Mouse (Mus musculus) lung, embryonic 16.5 days (tissue): ENCODE data around the gene Rpl22l1. TPM values are rescaled to one million over a fixed set of nuclear protein-coding genes. Genes with fewer than 3 reads are reported as not detected.
"Not testable (repeated sequence)": the region's sequence is repeated elsewhere in the genome, so short reads cannot be mapped to it uniquely, and the experiment has no call there.

ENCODE experiments used
- ATAC-seq: fragments of 200-750 bp; cut with Nextera tagmentation; 2 replicates; pipeline ENCODE4 v1.8.0; 2017; ENCODE audit warnings: low read depth, mild to moderate bottlenecking, moderate library complexity
- H3K27ac ChIP-seq: fragments of 300-500 bp; sonication (generic); 2 replicates; pipeline ENCODE4 v1.5.1; 2014; ENCODE audit warnings: mild to moderate bottlenecking, control low read depth, low read length
- H3K27me3 ChIP-seq: fragments of 300-500 bp; sonication (generic); 2 replicates; pipeline ENCODE4 v1.6.1; 2014; ENCODE audit warnings: low read depth, low read length, mixed read lengths; ENCODE audit not compliant: control insufficient read depth, insufficient read depth
- H3K36me3 ChIP-seq: fragments of 300-500 bp; sonication (generic); 2 replicates; pipeline ENCODE4 v1.6.1; 2014; ENCODE audit warnings: low read length; ENCODE audit not compliant: control insufficient read depth, insufficient read depth
- H3K4me1 ChIP-seq: fragments of 300-500 bp; sonication (generic); replicated peaks from 2 replicates; pipeline ENCODE4 v1.6.1; 2014; ENCODE audit warnings: low read length, mixed read lengths; ENCODE audit not compliant: control insufficient read depth, insufficient read depth
- H3K4me2 ChIP-seq: fragments of 300-500 bp; sonication (generic); 2 replicates; pipeline ENCODE4 v1.6.1; 2014; ENCODE audit warnings: low read depth, low read length, control low read depth
- H3K4me3 ChIP-seq: fragments of 300-500 bp; sonication (generic); 2 replicates; pipeline ENCODE4 v1.5.1; 2014; ENCODE audit warnings: mild to moderate bottlenecking, low read length, control low read depth
- H3K9ac ChIP-seq: fragments of 300-500 bp; sonication (generic); 2 replicates; pipeline ENCODE4 v1.6.1; 2014; ENCODE audit warnings: low read length, control low read depth
- H3K9me3 ChIP-seq: fragments of 300-500 bp; sonication (generic); 2 replicates; pipeline ENCODE4 v1.6.1; 2016; ENCODE audit warnings: low read length; ENCODE audit not compliant: control insufficient read depth
- WGBS: fragments of 180-500 bp; shearing (Covaris S2); extraction: QIAGEN DNeasy Blood & Tissue Kit; methylation state at CpG from one replicate; pipeline ENCODE4 v1.1.7; 2014; 5-methylcytosine and 5-hydroxymethylcytosine counted together
- polyA plus RNA-seq: library from polyadenylated mRNA; unstranded; fragments of >200 nt; fragmentation: Nextera tagmentation; extraction: Ambion mirVana; gene quantifications from 2 replicates; pipeline ENCODE4 v1.2.1, GENCODE M21; 2015

Gene Rpl22l1
- polyA plus RNA-seq, 1 experiment from 2014 or later: 408 TPM

DNA sequence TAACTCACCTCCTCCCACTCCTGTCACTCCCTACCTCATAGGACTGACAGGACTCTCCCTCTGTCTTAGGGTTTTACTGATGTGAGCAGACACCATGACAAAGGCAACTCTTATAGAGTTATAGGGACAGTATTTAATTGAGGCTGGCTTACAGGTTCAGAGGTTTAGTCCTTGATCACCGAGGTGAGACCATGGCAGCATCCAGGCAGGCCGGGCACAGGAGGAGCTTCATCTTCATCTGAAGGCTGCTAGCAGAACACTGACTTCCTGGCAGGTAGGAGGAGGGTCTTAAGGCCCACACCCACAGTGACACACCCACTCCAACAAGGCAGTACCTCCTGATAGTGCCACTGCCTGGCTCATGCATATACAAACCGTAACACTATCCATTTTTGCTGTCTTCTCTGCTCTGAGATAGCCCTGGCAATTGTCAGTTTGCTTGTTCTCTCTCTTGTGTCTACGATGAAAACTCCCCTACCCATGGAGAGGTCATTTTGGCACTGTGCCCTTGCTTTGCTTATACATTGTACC is 10.8 kb downstream of the Rpl22l1 start:
- H3K36me3 ChIP-seq: no peaks in the 10 kb centered on the region
- ATAC-seq: no peak
- H3K4me2 ChIP-seq: no peak overlapping the region
- no peaks in the 10 kb centered on the region for H3K4me1 ChIP-seq
- 70% methylated on average over 4 of the region's 4 CpGs for WGBS
- H3K4me3 ChIP-seq: no peak overlapping the region
- H3K9ac ChIP-seq: no peak overlapping the region
- no peak overlapping the region for H3K27ac ChIP-seq
- H3K27me3 ChIP-seq: no peaks in the 10 kb centered on the region
- no peaks in the 10 kb centered on the region for H3K9me3 ChIP-seq

DNA sequence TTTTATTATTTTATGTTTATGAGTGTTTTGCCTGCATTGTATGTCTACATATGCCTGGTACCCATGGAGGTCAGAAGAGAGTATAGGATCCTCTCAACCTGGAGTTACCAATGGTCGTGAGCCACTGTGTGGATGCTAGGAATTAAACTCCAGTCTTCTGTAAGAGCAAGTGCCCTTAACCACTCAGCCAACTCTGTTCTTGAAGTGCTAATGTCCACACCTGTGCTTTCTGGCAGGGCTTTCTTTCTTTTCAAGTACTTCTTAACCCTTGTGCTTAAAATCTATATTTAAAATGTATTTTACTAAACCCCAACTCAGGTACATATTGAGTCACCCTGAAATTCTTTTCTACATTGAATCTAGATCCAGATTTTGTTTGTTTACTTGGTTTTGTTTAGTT is 21.0 kb downstream of the Rpl22l1 start:
- Histone ChIP-seq H3K4me2 (no peak overlapping the region), H3K27ac (no peak overlapping the region), H3K4me3 (no peak overlapping the region), H3K9me3 (no peaks in the 10 kb centered on the region), H3K27me3 (no peaks in the 10 kb centered on the region), H3K36me3 (no peaks in the 10 kb centered on the region), H3K9ac (no peak overlapping the region), H3K4me1 (no peaks in the 10 kb centered on the region)
- ATAC-seq: peak; percentile 54; the same call in 1 of the 2 replicates
- WGBS: 56% methylated on average over 1 of the region's 1 CpGs

DNA sequence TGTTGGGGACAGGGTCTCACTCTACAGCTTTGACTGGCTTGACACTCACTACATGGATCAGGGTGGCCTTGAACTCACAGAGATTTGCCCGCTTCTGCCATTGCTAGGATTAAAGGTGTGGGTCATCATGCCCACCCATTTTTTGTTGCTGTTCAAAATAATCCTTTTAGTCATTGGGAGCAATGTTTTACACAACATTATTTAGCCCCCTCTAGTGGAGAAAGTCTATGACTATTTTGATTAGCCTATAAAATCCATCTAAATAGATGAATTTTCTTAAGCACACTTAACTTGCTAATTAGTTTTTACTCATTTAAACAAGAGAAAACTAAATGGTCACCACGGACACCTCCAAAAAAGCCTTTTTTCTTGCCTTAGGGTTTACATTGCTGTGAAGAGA is 22.4 kb downstream of the Rpl22l1 start:
- Histone ChIP-seq H3K27ac (no peak overlapping the region), H3K9me3 (no peaks in the 10 kb centered on the region), H3K36me3 (no peaks in the 10 kb centered on the region), H3K4me2 (no peak overlapping the region), H3K4me3 (no peak overlapping the region), H3K4me1 (no peaks in the 10 kb centered on the region), H3K27me3 (no peaks in the 10 kb centered on the region), H3K9ac (no peak overlapping the region)
- 85% methylated on average over 2 of the region's 2 CpGs for WGBS
- ATAC-seq: no peak

DNA sequence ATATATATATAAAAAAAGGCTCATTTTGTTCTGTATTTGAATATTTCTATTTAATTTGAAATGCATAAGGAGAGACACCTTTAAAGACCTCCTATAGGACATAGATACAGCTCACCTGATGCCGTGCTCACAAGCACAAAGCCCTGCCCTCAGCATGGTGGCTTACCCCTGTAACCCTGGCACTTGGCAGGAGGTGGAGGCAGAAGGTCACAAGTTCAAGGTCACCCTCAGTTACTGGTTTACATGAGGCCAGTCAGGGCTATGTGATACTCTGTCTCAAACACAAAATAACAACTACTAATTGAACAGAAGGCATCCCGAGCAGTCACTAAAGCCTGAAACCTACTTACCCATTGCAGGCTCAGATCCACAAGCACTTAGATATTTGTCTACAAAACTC is 24.2 kb downstream of the Rpl22l1 start:
- Histone ChIP-seq H3K4me2 (no peak overlapping the region), H3K9me3 (no peaks in the 10 kb centered on the region), H3K9ac (no peak overlapping the region), H3K36me3 (no peaks in the 10 kb centered on the region), H3K27ac (no peak overlapping the region), H3K4me1 (no peaks in the 10 kb centered on the region), H3K27me3 (no peaks in the 10 kb centered on the region), H3K4me3 (no peak overlapping the region)
- 84% methylated on average over 2 of the region's 2 CpGs for WGBS
- ATAC-seq: no peak

DNA sequence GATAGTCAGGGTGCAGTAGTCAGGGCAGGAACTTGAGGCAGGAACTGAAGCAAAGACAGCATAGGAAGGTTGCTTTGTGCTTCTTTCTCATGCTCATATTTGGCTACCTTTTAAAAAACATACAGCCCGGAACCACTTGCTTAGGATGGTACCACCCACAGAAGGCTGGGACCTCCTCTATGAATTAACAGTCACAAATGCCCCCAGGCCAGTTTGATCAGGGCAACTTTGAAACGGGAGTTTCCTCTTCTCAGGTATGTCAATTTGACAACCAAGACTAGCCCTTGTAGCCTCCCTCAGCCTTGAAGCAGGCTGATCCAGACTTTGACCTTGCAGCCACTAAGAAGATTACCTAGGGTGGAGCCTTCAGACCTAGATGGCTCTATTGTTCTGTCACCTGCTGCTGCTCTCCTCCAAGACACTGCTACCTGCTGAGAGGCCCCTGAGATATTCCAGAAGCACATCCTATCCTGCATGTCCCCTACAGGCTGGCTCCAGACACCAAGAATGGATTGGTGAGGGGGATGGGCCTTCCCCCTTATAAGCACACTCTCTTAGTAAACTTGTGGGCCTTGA is 31.6 kb downstream of the Rpl22l1 start:
- H3K36me3 ChIP-seq: no peaks in the 10 kb centered on the region
- no peak overlapping the region for H3K4me2 ChIP-seq
- H3K27me3 ChIP-seq: no peaks in the 10 kb centered on the region
- H3K9me3 ChIP-seq: no peaks in the 10 kb centered on the region
- WGBS: 63% methylated on average over 2 of the region's 2 CpGs
- no peak overlapping the region for H3K4me3 ChIP-seq
- ATAC-seq: no peak
- H3K4me1 ChIP-seq: no peaks in the 10 kb centered on the region
- no peak overlapping the region for H3K27ac ChIP-seq
- no peak overlapping the region for H3K9ac ChIP-seq

DNA sequence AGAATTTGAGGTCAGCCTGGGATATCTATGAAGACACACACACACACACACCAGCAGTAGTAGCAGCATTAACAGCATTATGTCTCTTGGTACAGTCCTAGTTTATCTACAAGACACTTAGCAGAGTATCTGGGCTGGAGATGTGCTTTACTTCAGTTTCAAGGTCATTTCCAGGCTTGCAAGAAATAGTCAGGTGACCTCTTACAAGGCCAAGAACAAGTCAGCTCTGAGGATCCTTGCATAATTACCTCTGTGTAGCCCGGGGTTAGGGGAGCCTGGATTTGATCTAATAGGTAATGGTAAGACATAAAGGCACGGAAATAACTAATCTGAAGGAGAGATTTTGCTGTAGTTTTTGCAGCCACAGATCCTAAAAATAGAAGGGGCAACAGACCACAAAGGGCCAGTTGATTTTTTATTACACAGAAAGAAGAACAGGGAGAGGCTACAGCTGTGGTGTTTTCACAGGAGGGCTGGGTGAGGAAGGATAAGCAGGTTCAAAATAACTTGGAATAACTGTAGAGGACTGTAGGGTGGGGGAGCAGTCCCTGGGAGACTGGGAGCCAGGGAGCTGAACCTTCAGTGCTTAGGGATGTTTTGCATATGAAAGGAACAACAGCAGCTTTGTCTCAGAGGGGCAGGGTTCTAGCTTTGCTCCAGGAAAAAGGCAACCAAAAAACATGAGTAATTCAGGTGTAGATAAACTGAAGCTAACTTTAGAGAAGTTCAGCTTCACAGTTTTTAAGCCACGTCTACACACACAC is 36.8 kb downstream of the Rpl22l1 start:
- ATAC-seq: no peak
- Histone ChIP-seq H3K27ac (no peak overlapping the region), H3K4me3 (no peak overlapping the region), H3K9me3 (no peaks in the 10 kb centered on the region), H3K4me2 (no peak overlapping the region), H3K36me3 (no peaks in the 10 kb centered on the region), H3K4me1 (no peaks in the 10 kb centered on the region), H3K9ac (no peak overlapping the region), H3K27me3 (no peaks in the 10 kb centered on the region)
- WGBS: 41% methylated on average over 3 of the region's 3 CpGs

DNA sequence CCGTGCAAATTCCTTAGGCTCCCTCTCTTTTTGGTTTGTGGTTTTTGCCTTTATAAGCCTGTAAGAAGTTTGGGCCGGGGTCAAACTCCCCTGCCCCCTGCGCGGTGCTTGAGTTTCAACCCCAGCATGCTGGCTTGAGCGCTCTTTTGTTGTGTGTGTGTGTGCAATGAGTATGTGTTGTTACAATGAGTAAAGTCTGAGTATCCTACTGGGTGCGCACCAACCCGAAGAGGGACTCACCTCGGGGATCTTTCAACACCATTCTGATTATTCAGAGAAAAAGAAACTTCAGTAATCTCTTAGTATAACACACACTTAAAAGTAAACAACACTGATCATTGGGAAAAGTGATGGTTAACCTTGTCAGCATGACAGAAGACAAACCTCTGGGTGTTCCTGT is 38.0 kb downstream of the Rpl22l1 start:
- ATAC-seq: no peak
- WGBS: 63% methylated on average over 8 of the region's 8 CpGs
- Histone ChIP-seq H3K4me1 (no peaks in the 10 kb centered on the region), H3K9ac (no peak overlapping the region), H3K9me3 (no peaks in the 10 kb centered on the region), H3K4me3 (no peak overlapping the region), H3K36me3 (no peaks in the 10 kb centered on the region), H3K27me3 (no peaks in the 10 kb centered on the region), H3K27ac (no peak overlapping the region), H3K4me2 (no peak overlapping the region)

DNA sequence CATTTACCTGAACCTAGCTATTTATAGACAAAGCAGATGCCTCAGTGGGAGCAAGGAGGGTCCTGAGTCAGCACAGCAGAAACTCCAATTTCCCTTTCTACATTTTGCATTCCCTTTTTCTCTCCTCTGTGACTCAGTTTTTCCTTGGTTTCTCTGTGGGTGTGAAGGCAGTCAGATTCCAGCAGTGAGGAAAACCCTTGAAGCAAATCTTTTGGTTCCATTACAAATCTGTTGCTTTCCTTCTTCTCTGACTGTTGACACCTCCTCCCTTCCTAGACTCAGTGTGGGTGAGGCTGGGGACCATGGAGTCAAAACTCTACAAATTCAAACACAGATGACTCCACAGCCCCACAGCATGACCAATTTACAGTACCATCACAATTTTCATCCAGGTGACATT is 41.9 kb downstream of the Rpl22l1 start:
- Histone ChIP-seq H3K27me3 (no peaks in the 10 kb centered on the region), H3K4me1 (no peaks in the 10 kb centered on the region), H3K4me2 (no peak overlapping the region), H3K9ac (no peak overlapping the region), H3K9me3 (no peaks in the 10 kb centered on the region), H3K36me3 (no peaks in the 10 kb centered on the region), H3K4me3 (no peak overlapping the region), H3K27ac (no peak overlapping the region)
- no peak for ATAC-seq

DNA sequence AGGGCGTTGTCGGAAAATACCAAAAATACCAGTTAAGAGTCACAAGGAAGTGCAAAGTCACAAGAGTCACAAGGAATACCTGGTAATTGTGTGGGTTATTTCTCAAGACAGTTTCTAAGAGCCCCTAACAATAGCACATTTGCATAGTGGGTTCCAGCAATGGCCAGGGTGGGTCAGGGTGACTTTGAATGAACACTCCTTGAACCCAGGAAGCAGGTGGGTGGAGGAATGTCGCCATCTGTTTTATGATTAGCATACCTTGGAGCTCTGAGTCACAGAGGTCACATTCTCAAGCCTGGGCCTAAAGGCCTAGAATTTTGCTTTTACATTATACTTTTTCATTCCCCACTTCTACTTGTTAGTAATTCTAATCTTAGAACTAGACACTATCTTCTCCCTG is 46.9 kb downstream of the Rpl22l1 start:
- not testable (repeated sequence) for H3K9ac ChIP-seq, H3K4me1 ChIP-seq, H3K27me3 ChIP-seq, H3K27ac ChIP-seq, H3K9me3 ChIP-seq, H3K36me3 ChIP-seq, H3K4me2 ChIP-seq, ATAC-seq, H3K4me3 ChIP-seq
- 90% methylated on average over 3 of the region's 3 CpGs for WGBS
